Mouse (Mus musculus): ENCODE results near the gene Slc35b2. TPM values are rescaled to one million over a fixed set of nuclear protein-coding genes. Genes with fewer than 3 reads are reported as not detected.

Slc35b2 gene
- polyA plus RNA-seq, 1 experiment: 22.7 TPM

- TF ChIP-seq CTCF (IDR thresholded peaks at IDR 0.05; ENCODE audit: control insufficient read depth, insufficient read depth, low read length) (no peak), POLR2A (IDR thresholded peaks at IDR 0.05; ENCODE audit: borderline replicate concordance, control insufficient read depth, low read depth, low read length) (no peak; the same call in 1 of the 2 replicates)
- H3K27ac ChIP-seq (ENCODE audit: control insufficient read depth, insufficient read depth, low read depth, low read length, poor library complexity): peak overlapping the region; percentile 38
- 90% methylated on average over 23 of the region's 23 CpGs for WGBS
- no peak overlapping the region for H3K4me3 ChIP-seq (replicated peaks; ENCODE audit: control insufficient read depth, low read depth, low read length)
- peaks cover 14% of the 10 kb centered on the region for H3K4me1 ChIP-seq (ENCODE audit: control insufficient read depth, insufficient read depth, low read length)
Measured at GRCm38 (mm10) chr17:45585725-45586448, 22.2 kb downstream of the Slc35b2 start.

- H3K4me1 ChIP-seq (ENCODE audit: control insufficient read depth, insufficient read depth, low read length): peaks cover 14% of the 10 kb centered on the region
- TF ChIP-seq POLR2A (IDR thresholded peaks at IDR 0.05; ENCODE audit: borderline replicate concordance, control insufficient read depth, low read depth, low read length) (no peak), CTCF (IDR thresholded peaks at IDR 0.05; ENCODE audit: control insufficient read depth, insufficient read depth, low read length) (peak; percentile 45)
- 93% methylated on average over 3 of the region's 3 CpGs for WGBS
- H3K27ac ChIP-seq (ENCODE audit: control insufficient read depth, insufficient read depth, low read depth, low read length, poor library complexity): no peak overlapping the region
- no peak overlapping the region for H3K4me3 ChIP-seq (replicated peaks; ENCODE audit: control insufficient read depth, low read depth, low read length)
Measured at GRCm38 (mm10) chr17:45586449-45586837, 22.8 kb downstream of the Slc35b2 start.

DNA sequence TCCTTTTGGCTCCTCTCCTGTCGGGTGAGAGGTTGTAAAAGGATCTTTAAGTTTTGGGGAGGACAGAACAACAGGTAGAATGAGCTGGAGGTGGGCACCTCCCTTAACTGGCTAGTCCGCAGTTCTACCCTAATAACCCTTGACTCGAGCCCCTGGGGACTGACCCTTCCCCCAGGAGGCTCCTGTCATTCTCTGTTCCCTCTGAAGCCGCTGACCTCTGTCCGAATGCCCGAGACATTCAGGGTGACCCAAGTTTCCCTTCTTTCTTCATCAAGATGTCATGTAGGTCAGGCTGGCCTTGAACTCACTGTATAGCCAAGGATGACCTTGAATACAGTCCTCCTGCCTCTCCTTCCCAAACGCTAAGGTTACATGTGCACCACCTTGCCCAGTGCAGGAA, 24.7 kb downstream of the Slc35b2 start:
- Histone ChIP-seq H3K4me3 (replicated peaks; ENCODE audit: control insufficient read depth, low read depth, low read length) (no peak overlapping the region), H3K27ac (ENCODE audit: control insufficient read depth, insufficient read depth, low read depth, low read length, poor library complexity) (no peak overlapping the region), H3K4me1 (ENCODE audit: control insufficient read depth, insufficient read depth, low read length) (peaks cover 7% of the 10 kb centered on the region)
- no peak for TF ChIP-seq CTCF (IDR thresholded peaks at IDR 0.05; ENCODE audit: control insufficient read depth, insufficient read depth, low read length)
- TF ChIP-seq POLR2A (IDR thresholded peaks at IDR 0.05; ENCODE audit: borderline replicate concordance, control insufficient read depth, low read depth, low read length): no peak
- 89% methylated on average over 7 of the region's 7 CpGs for WGBS

DNA sequence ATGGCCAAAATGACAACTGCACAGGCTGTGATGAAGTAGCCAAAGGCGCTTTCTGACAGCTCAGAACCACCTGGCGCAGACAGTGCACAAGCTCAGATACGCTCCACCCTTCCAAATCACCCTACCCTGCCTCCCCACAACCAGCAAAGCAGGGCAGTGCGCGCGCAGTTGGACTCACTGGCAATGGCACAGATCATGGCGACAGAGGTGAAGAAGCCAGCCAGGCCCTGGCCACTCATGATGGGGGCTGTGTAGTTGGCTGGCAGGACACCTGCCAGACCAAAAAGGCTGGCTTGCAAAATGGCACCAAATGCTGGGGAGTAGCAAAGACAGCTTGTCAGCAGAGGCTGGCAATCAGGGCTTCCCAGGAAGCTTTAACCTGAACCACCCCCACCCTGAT, 25.6 kb downstream of the Slc35b2 start:
- WGBS: 98% methylated on average over 7 of the region's 7 CpGs
- Histone ChIP-seq H3K4me1 (ENCODE audit: control insufficient read depth, insufficient read depth, low read length) (peaks cover 5% of the 10 kb centered on the region), H3K4me3 (replicated peaks; ENCODE audit: control insufficient read depth, low read depth, low read length) (no peak overlapping the region), H3K27ac (ENCODE audit: control insufficient read depth, insufficient read depth, low read depth, low read length, poor library complexity) (no peak overlapping the region)
- TF ChIP-seq POLR2A (IDR thresholded peaks at IDR 0.05; ENCODE audit: borderline replicate concordance, control insufficient read depth, low read depth, low read length): no peak

DNA sequence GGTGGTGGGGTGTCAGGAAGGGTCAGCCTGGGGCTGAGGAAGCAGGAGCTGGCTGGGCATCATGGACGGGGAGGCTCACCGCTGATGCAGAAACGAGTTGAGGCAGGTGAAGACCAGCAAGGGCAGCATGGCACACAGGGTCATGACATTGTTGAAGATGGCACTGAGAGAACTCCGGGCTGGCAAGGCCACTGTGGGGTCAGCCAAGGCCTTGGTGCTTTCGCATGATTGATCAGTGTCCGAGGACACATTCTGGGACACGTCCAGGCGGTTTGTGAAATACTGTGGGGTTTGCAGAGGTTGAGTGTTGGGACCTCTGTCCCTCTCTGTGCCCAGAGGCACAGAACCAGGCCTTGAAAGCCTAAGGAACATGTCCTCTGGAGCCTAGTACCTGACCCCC, 26.2 kb downstream of the Slc35b2 start:
- TF ChIP-seq POLR2A (IDR thresholded peaks at IDR 0.05; ENCODE audit: borderline replicate concordance, control insufficient read depth, low read depth, low read length) (no peak), CTCF (IDR thresholded peaks at IDR 0.05; ENCODE audit: control insufficient read depth, insufficient read depth, low read length) (no peak)
- Histone ChIP-seq H3K27ac (ENCODE audit: control insufficient read depth, insufficient read depth, low read depth, low read length, poor library complexity) (no peak overlapping the region), H3K4me3 (replicated peaks; ENCODE audit: control insufficient read depth, low read depth, low read length) (no peak overlapping the region), H3K4me1 (ENCODE audit: control insufficient read depth, insufficient read depth, low read length) (peaks cover 4% of the 10 kb centered on the region)
- WGBS: 88% methylated on average over 8 of the region's 8 CpGs

DNA sequence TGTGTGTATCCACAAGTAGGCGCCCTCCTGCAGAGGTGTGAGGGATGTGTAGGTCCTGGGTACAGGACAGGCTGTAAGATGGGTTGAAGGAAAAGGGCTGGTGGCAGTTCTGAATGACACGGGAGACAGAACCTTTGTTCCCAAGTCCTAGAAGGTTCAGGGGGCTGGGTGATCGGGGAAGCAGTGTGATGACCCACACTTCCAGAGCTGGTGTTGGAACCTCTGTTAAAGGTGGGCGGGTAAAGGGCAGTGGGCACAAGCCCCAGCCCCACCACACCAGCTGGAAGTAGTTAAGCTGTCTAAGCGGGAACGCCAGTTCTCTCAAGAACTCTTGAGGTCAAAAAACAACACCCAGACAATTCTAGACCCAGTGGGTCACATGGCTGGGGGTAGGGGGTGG, 26.7 kb downstream of the Slc35b2 start:
- H3K4me1 ChIP-seq (ENCODE audit: control insufficient read depth, insufficient read depth, low read length): peaks cover 5% of the 10 kb centered on the region
- 86% methylated on average over 6 of the region's 6 CpGs for WGBS

DNA sequence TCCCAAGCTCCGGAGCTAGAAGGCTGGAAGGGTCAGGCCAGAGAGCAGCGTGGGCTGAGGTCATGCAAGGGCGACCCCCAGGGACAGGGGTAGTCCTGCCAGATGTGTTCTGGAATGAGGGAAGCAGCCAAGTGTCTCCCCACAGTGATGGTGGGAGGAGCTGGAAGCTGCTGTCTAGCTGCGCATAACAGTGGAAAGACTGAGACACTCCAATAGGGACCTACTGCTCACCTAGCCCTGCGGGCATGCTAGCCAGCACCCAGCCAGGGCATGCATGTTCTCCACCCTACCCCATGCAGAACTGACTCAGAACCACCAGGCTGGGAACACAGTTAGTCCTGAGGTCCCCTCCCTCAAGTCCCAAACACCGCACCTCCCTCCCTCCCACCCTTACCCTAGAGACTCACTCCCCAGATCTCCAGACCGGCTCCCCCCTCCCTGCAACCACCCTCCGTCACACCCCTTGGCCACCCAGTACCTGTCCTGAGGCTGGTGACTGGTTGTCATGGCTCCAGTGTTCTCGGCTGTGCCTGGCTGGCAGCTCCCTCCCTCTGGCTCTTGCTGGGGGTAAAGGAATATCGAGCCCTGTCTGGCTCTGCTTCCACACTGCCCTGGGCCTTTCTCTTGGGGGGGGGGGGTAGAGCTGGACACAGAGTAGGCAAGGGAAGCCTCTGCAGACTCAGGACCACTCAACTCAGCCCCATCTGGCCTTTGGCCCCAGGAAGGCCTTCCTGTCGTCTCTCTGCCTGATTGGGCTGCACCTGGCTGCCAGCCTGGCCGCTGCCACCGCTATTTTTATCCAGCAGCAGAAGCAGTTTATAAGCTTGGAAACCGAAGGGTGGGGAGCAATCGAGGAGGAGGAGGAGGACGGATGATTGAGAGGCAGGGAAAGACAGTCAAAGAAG, 28.3 kb downstream of the Slc35b2 start:
- TF ChIP-seq CTCF (IDR thresholded peaks at IDR 0.05; ENCODE audit: control insufficient read depth, insufficient read depth, low read length): no peak
- no peak for TF ChIP-seq POLR2A (IDR thresholded peaks at IDR 0.05; ENCODE audit: borderline replicate concordance, control insufficient read depth, low read depth, low read length)
- 58% methylated on average over 16 of the region's 16 CpGs for WGBS
- peak overlapping the region; percentile 8 for H3K4me3 ChIP-seq (replicated peaks; ENCODE audit: control insufficient read depth, low read depth, low read length)
- peak overlapping the region; percentile 47; the same call in 1 of the 2 replicates for H3K27ac ChIP-seq (ENCODE audit: control insufficient read depth, insufficient read depth, low read depth, low read length, poor library complexity)
- H3K4me1 ChIP-seq (ENCODE audit: control insufficient read depth, insufficient read depth, low read length): peaks cover 1% of the 10 kb centered on the region

More for the DNA sequence above, 26.7 kb downstream of the Slc35b2 start:
- no peak for TF ChIP-seq CTCF (IDR thresholded peaks at IDR 0.05; ENCODE audit: control insufficient read depth, insufficient read depth, low read length)
- TF ChIP-seq POLR2A (IDR thresholded peaks at IDR 0.05; ENCODE audit: borderline replicate concordance, control insufficient read depth, low read depth, low read length): no peak
- no peak overlapping the region for H3K27ac ChIP-seq (ENCODE audit: control insufficient read depth, insufficient read depth, low read depth, low read length, poor library complexity)
- no peak overlapping the region for H3K4me3 ChIP-seq (replicated peaks; ENCODE audit: control insufficient read depth, low read depth, low read length)
